Mouse (Mus musculus) cortical plate, adult 2 months (tissue): ENCODE results near the gene Acvr1.

Experiments
- CTCF ChIP-seq: fragments of 200-500 bp; IDR thresholded peaks from 2 replicates; pipeline ENCODE4 v1.5.1; 2011; ENCODE audit warnings: mild to moderate bottlenecking, control low read depth, low read length; ENCODE audit not compliant: insufficient read depth; ENCODE audit errors: extremely low read depth
- POLR2A ChIP-seq: fragments of 200-500 bp; IDR thresholded peaks from 2 replicates; pipeline ENCODE4 v1.6.1; 2011; ENCODE audit warnings: mild to moderate bottlenecking, low read length, control low read depth; ENCODE audit not compliant: insufficient read depth; ENCODE audit errors: extremely low read depth

GRCm38 (mm10) chr2:58586311-58586710 is 19.4 kb upstream of the Acvr1 start:
- TF ChIP-seq POLR2A: no peak
- no peak for TF ChIP-seq CTCF
